Mouse (Mus musculus) layer of hippocampus, adult 9-10 months (tissue): ENCODE data around the gene Eif2b4.

Experiments
- DNase-seq: peaks from one replicate; pipeline ENCODE4 v3.0.0; 2022; ENCODE audit warnings: low spot score

Eif2b4 gene

DNA sequence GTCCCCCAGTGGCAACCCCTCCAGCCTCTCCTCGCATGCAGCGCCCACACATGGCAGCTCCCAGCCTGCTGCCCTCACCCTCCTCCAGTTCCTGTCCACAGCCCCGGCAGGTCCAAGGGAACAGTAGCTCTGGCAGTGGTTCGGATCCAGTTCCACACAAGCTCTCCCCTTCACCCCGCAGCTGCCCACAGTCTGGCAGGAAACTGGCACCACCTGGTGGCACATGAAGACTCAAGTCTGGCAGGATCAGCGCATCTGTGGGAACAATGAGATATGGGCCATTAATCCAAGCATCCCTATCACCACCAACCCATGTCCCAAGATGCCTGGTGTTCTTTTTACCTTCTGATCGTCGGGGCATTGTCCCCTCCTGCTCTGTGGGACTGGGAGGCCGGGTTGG lies 6.7 kb upstream of the Eif2b4 start:
- DNase-seq: no peak

DNA sequence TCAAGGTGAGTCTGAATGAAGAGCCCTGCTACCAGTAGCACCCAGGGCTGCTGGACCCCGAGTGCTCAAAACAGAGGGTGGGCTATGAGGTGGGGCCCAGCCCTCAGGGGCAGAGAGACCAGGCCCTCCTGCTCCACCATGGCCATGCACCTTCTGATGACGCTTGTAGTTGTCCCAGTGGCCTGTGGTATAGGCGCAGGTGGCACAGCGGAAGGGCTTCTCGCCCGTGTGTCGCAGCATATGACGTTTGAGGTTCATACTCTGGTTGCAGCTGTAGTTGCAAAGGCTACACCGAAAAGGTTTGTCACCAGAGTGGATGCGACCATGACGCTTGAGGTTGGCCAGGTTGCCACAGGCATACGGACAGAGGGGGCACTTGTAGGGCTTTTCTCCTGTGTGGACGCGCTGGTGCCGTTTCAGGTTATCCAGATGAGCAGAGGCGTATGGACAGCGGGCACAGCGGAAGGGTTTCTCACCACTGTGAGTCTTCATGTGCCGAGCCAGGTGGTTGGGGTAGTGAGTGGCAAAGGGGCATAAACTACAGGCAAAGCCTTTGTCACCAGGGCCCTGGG lies 6.2 kb upstream of the Eif2b4 start:
- DNase-seq: no peak

DNA sequence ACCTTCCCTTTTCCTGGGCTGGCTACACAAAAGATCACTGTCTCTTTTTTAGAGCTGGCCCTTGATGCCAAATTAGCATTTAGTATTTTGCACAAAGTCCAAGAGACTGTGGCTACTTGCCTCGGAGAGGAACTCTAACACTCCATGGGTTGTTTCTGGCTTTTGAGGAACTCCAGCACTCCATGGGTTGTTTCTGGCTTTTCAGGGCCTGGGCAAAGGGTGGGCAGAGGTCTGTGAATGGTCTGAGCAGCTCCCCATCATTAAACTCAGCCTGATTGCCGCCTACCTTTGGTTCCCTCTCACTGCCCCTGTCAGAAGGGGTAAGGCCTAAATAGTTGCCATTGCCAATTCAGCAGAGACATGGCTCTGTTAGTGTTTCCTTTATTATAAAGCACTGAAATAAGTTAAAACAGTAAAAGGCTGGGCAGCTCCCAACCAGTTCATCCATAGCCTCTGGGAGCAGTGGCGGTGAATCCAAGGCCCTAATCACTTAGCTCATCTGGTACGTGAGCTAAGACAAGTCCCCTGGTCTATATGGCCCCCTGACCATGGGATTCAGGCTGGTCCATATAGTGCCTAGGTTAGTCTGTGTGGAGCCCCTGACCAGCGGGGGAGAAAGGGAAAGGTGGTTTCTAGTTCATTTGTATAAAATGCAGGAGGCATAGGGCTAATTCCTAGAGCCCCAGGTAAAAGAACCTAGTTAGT lies 5.5 kb upstream of the Eif2b4 start:
- DNase-seq: no peak

DNA sequence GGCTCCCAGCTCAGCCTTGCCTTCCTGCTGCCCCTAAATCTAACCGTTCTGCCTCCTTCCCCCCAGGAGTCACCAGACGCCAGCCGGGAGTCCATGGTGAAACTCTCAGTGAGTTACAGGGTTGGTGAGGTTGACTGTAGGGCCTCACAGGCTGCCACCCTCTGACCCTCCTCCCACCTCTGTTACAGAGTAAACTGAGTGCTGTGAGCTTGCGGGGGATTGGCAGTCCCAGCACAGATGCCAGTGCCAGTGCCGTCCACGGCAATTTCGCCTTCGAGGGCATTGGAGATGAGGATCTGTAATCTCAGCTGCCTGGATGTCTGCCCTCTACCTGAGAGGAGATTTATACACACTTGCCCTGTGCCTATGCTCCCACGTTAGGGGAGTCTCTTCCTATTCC lies 4.9 kb upstream of the Eif2b4 start:
- no peak for DNase-seq

DNA sequence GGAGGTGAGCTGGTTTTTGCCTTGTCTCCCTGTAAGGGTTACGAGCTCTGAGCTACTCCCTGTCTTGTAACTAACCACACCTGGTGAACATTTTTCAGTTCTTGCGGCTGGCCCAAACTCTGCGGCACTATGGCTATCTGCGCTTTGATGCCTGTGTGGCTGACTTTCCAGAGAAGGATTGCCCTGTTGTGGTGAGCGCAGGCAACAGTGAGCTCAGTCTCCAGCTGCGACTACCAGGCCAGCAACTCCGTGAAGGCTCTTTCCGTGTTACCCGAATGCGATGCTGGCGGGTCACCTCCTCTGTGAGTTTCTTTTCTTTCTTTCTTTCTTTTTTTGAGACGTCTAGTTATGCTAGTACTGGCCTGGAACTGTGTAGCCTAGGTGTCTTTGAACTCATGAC lies 3.8 kb upstream of the Eif2b4 start:
- DNase-seq: no peak

DNA sequence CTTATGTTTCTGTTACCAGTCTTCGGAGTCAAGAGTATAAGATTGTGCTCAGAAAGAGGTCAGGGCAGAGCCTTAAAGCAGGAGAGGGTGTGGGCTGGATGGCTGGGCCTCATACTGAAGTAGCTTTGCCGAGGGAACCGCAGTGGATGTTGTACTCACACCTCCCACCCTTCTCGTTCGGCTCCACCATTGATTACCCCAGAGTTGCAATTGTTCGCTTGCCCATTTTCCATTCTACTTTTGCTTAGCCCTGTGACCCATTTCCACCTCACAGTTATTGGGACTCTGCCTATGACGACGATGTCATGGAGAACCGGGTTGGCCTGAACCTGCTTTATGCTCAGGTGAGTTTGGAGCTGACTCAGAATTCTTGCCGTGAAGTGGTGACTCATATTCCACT lies 3.0 kb upstream of the Eif2b4 start:
- no peak for DNase-seq

DNA sequence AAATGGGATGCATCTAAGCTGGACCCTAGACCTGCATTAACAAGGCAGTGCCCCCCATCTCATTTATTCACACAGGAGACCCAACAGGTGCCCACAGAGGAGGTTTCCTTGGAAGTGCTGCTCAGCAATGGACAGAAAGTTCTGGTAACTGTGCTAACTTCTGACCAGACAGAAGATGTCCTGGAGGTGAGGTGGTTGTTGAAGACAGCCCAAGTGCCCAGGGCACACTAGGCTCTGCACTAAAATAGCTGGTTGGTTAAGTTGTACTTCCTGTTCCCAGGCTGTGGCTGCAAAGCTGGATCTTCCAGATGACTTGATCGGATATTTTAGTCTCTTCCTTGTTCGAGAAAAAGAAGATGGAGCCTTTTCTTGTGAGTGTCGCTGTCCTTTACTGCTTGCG lies 2.4 kb upstream of the Eif2b4 start:
- DNase-seq: no peak

DNA sequence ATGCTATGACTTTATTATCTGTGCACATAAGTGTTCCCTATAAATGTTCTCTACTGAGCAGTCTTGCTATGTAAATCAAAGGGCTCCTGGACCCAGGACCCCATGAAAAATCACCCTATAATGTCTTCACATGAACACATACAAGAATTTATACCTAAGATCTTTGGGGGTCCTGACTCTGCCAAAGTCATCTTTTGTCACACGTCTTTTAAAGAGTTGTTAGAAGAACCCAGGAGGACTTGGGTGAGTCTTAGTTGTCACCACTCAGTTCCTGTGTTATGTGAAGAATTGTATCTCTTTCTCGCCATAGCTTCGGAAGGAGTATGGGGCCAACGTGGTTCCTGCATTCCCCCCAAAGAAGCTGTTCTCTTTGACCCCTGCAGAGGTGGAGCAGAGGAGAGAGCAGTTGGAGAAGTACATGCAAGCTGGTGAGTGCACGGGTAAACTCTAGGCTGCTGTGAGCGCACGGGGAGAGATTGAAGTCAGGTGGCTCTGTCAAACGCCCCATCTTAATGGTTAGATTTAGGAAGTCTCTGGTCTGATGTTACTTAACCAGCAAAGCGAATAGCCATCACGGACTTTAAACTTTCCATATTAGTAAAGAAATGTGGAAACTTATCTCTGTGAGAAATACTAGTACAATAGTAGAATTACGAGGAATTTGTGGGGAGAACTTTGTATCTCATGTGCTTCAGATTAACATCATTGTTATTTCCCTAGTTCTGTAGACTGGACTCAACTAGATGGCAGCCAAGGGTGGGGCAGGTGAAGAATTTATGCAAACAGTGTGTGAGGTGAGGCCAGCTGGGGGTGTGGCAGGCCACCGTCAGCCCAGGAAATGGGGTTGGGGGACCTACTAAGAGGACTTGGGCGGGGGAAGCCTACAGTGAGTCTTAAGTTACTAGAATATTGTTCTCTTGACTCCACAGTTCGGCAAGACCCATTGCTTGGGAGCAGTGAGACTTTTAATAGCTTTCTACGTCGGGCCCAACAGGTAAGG lies 1.6 kb upstream of the Eif2b4 start:
- DNase-seq: no peak

DNA sequence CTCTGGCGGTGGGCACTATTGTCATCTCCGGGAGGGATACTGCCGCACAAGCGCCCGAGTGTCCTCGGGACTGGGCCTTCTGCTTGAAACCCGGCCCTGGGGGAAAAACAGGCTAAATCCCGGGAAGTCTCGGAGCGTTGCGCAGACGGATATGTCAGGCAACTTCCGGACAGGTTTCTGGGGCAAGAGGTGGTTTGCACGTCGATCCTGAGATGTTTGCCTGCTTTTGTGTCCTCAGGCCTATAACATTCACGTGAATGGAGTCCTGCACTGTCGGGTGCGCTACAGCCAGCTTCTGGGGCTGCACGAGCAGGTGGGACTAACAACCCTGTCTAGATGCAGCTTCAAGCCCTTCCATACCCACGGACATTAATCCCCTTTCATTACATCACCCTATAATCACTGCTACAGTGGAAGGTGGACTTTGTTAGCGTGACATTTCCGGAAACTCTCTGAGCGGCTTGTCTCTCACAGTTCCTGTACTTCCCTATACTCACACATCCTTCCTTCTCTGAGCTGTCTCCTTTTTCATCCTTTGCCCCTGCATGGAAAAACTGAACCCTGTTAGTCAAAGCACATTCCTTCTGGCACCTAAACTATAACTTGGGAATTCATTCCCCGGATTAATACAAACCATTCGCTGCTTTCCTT lies 526 bp upstream of the Eif2b4 start:
- DNase-seq: no peak

DNA sequence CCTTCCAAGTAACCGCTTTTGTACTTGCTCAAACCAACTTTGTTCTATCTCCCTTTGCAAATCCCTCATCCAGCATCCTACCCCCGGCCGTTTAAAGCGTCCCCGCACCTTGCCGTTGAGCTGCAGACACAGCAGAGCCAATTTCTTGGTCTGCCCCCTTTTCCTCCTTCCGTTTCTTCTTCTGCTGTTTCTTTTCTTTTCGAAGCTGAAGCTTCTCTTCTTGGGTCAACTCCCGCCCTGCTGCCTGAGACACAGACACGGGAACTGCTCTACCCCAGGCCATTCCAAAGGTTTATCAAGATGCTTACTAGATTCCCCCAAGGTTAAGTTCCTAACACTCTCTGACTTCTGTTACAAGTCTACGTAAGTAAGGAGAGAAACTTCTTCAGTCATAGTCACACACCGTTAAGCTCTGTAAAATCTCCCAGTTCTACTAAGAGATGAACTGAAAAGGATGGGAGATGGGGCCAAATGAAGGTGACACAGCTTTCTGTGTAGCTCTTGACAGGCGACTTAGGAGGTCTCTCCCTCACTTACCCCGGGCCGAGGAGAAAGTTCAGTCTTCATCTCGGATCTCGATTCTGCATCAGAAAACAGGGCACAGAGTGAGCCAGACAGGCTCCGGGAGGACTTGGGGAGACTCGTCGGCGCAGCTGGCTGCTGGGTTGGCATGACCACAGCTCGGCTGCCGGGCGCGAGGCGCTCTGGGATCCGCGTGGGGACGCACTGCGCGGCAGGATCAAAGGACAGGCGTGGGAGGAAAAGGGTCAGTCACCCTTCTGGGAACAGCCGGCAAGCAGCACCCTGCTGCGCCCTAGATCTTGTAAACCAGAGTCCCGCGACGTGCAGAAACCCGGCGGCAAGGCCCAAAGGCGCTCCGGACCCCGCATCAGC lies 938 bp downstream of the Eif2b4 start:
- no peak for DNase-seq

DNA sequence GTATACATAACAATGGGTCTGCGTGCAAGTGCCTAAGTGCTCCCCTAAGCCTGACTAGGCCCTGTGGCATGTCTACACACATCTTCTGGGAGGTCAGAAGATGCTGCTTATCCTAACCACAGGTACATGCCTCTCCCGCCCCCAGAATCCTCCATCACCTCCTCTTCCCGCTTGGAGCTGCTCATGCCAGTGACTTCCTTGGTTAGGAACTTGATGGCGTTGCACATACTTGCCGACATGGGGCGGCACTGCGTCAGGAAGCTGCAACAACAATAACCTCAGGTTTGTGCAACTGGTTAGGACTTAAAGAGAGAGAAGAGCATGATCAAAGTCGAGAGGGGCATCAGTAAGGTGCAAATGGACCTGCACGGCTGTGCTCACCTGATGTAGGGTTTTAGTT lies 3.0 kb downstream of the Eif2b4 start:
- no peak for DNase-seq

DNA sequence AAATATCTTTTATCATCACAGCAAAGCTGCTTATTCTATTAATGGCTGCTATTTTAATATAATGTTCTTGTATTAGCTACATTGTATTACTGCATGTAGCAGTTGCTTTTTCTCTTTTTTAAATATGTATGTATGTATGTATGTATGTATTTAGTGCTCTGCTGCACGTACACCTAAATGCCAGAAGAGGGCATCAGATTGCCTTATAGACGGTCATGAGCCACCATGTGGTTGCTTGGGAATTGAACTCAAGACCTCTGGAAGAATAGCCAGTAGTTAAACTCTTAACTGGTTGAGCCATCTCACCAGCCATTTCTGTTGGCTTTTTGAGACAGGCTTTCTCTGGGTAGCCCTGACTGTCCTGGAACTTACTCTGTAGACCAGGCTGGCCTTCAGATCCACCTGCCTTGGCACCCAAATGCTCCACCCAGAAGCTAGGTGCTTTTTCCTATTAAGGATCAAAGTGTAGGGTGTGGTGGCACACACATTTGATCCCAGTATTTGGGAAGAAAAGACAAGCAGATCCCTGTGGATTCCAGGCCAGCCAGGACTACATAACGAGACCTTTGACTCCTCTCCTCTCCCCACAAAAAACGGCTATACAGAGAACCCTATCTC lies 4.9 kb downstream of the Eif2b4 start:
- no peak for DNase-seq

DNA sequence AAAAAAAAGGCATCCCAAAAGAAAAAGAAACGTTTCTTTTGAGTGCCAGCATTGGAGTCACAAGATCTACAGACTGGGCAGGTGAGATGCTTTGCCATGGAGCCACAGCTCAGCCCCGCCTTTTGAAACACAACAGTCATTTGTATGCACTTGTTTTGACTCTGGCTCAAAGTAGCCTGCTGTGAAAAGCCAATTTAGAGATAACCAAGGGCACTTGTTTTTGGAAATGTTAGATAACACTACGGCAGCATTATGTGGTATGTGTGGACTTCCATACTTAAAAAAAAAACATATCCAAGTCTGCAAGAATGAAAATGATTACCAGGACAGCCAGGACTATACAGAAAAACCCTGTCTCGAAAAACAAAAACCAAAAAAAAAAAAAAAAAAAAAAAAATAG lies 9.6 kb downstream of the Eif2b4 start:
- no peak for DNase-seq

DNA sequence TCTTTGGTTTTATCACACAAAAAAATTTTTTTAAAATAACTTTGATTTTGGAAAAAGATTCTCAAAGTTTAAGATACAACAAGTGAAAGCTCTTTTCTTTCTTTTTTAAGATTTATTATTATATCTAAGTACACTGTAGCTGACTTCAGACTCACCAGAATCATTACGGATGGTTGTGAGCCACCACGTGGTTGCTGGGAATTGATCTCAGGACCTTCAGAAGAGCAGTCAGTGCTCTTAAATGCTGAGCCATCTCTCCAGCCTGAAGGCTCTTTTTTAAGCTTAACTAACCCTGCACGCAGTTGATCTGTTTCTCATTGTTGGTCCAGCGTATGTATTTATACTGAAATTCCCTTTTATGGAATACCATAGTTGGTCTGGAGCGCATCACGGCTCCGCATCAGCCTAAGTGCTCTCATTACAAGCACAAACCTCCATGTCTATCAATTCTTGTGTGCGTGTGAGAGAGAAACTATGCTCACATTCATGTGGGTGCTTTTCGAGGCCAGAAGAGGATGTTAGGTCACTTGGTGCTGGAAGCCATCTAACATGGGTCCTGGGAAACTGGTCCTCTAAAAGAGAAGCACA lies 12.0 kb downstream of the Eif2b4 start:
- DNase-seq: no peak

DNA sequence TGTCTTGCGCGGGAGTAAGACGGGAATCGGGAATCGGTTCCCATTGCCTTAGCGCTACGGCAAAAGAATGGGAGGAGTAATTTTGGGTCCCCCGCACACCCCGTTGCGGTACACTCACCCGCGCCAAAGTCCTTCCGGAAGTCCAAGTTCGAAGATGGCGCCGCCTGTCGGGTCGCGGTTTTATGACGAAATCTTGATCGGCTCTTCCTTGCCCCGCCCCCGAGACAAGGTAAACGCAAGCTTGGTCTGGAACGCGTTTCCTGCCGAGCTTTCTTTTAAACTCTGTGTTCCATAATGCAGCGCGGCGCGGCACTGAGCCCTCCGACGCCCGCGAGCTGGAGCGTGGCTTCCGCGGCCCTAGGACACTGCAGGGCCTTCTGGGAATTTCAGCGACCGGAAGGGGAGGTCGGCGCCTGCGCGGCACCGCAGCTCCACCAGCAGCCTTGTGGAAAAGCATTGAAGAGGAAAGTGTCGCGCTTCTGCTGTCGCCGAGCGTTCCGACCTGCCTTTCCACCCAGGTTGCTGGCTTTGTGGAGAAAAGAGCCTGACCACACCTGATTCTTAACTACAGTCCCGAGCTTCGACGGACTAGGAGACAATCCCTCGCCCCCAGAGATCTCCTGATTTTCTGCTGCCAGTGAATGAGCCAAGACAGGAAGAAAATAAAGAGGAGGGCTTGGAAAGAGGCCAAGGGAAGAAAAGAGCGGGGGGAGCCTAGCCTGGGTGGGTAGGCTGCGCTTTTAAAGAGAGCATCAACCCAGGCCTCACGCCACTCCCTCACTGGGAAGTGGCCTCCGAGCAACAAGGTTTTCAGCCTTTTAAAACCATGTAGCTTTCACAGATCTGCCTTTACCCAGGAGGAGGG lies 13.2 kb downstream of the Eif2b4 start, which contains the start of the genes Gm29609 and Gtf3c2:
TSS of gene Gm29609 (minus strand) at position 146 of the 865 bp plus-strand sequence.
TSS of gene Gtf3c2 (minus strand) at position 379 of the 865 bp plus-strand sequence.
- DNase-seq: peak; percentile 92

DNA sequence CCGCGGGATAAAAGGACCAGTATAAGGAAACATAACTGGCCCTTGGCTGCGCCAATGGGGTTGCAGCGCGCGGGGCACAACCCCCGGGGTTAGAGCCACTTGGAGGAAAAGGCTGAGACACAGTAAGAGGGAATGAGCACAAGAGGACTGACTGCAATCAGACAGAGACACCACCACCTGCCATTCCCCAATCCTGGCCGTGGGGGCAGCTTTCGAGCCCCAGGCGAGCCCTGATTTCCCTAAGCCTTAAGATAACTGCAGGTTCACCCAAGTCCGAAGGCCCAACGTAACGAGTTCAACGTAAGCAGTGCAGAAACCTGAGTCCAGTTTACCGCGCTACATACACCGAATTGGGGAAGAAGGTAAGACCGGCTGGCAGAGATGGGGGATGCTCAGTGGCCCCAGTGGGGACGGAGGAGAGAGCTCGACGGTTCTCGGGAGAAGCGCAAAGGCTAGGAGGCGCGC lies 13.9 kb downstream of the Eif2b4 start:
- no peak for DNase-seq

DNA sequence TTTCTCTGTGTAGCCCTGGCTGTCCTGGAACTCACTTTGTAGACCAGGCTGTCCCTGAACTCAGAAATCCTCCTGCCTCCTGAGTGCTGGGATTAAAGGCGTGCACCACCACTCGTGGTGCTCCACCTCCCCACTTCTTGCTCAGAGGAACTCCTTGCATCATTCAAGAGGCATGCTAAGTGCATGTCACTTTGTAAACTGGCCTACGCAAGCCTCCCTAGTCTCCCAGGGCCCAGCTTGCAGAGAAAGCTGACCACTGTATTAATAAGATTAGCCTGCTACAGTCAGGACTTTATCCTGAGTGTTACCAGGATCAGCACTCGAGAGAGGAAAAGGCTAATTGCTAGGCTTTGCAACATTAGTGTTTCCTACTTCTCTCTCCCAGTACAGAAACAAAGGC lies 24.6 kb downstream of the Eif2b4 start:
- no peak for DNase-seq

DNA sequence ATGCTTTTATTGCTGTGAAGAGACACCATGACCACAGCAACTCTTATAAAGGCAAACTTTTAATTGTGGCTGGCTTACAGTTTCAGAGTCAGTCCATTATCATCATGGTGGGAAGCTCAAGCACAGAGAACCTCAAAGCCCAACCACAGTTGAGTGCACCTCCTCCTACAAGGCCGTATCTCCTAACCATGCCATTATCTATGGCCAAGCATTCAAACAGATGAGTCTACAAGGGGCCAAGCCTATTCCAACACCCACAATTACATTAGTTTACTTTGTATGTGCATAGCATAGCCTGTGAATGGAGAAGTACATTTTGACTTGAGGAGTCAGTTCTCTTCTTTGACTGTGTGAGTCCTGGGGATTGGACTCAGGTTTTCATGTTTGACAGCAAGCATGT lies 28.4 kb downstream of the Eif2b4 start:
- DNase-seq: no peak

DNA sequence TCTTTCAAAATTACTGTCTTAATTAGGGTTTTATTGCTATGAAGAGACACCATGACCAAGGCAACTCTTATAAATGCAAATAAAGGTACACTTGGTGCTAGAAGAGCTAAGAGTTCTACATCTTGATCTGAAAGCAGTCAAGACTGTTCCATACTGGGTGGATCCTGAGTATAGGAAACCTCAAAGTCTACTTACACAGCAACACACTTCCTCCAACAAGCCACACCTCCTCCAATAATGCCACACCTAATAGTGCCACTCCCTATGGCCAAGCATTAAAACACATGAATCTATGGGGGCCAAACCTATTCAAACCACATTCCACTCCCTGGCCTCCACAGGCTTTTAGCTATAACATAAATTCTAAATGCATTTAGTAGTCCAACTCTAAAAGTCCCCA lies 30.8 kb downstream of the Eif2b4 start:
- no peak for DNase-seq
